Comparison of ENCODE assay signal across 8 mouse cellular contexts in the genomic region with DNA sequence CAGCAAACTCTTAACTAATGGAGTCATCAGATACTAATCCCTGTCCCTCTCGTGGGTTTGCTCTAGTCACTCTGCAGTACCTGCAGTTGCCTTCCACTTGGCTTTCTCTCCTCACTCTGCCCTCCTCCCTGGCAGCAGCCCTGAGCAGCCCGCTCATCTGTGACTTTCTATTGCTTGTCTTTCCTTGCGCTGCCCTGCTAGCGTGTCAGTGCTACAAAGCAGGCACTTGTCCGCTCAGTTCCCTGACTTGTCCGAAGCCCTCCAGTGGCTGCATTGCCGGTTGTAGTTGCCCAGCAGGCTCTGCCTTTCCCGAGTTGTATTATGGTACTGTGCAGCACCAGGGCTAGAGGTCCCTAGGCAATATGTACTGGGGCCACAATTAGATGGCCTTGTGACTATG.
A peak's percentile ranks its signal among the peaks of the same experiment; 100 is the strongest.
DNase-seq lines count a peak whose midpoint lies in the region; ATAC-seq lines count a peak whose summit lies in the region.

No protein-coding gene starts in this region.

- no peak overlapping the region for H3K27ac ChIP-seq in forebrain, embryonic 12.5 days
- H3K27ac ChIP-seq in forebrain, embryonic 16.5 days (ENCODE audit: low read length): no peak overlapping the region
- H3K27ac ChIP-seq in kidney, embryonic 14.5 days (ENCODE audit: low read depth, low read length): no peak overlapping the region

- DNase-seq in urinary bladder, postnatal 14 days (ENCODE audit: low spot score): peak; percentile 36
- DNase-seq in urinary bladder, postnatal 36 days (ENCODE audit: low spot score in 2 of 2): no peak
- no peak for DNase-seq in heart, postnatal 4 days
- DNase-seq in right cerebral cortex, postnatal 25 days: no peak

- no peaks in the 10 kb centered on the region for H3K27me3 ChIP-seq in forebrain, embryonic 12.5 days
- H3K27me3 ChIP-seq in forebrain, embryonic 16.5 days (replicated peaks; ENCODE audit: control insufficient read depth, insufficient read depth, low read length): no peaks in the 10 kb centered on the region
- H3K27me3 ChIP-seq in kidney, embryonic 14.5 days (ENCODE audit: control insufficient read depth, insufficient read depth, low read length): no peaks in the 10 kb centered on the region

- no peaks in the 10 kb centered on the region for H3K9me3 ChIP-seq in forebrain, embryonic 12.5 days
- no peaks in the 10 kb centered on the region for H3K9me3 ChIP-seq in forebrain, embryonic 16.5 days (ENCODE audit: control insufficient read depth, low read length)
- H3K9me3 ChIP-seq in kidney, embryonic 14.5 days (ENCODE audit: control insufficient read depth, low read length): no peaks in the 10 kb centered on the region

- ATAC-seq in forebrain, embryonic 12.5 days (ENCODE audit: low FRiP score): 0 out of 2 replicates have a peak, but pooled peaks have one; percentile 12
- ATAC-seq in forebrain, embryonic 16.5 days: no peak
- ATAC-seq in kidney, embryonic 14.5 days (ENCODE audit: low FRiP score, low TSS enrichment): peak; percentile 70
- ATAC-seq in granulocyte monocyte progenitor cell, adult 5-6 weeks (replicated peaks; ENCODE audit: poor library complexity, severe bottlenecking): no peak

- H3K36me3 ChIP-seq in forebrain, embryonic 12.5 days (replicated peaks): no peaks in the 10 kb centered on the region
- no peaks in the 10 kb centered on the region for H3K36me3 ChIP-seq in forebrain, embryonic 16.5 days (ENCODE audit: control insufficient read depth, insufficient read depth)
- H3K36me3 ChIP-seq in kidney, embryonic 14.5 days (ENCODE audit: control insufficient read depth, insufficient read depth, low read length): no peaks in the 10 kb centered on the region

- peaks cover 62% of the 10 kb centered on the region for H3K4me1 ChIP-seq in forebrain, embryonic 12.5 days
- peaks cover 76% of the 10 kb centered on the region for H3K4me1 ChIP-seq in forebrain, embryonic 16.5 days (replicated peaks; ENCODE audit: control insufficient read depth, insufficient read depth, low read length)
- peaks cover 23% of the 10 kb centered on the region for H3K4me1 ChIP-seq in kidney, embryonic 14.5 days (ENCODE audit: control insufficient read depth, insufficient read depth, low read length)

- no peak overlapping the region for H3K9ac ChIP-seq in forebrain, embryonic 12.5 days
- H3K9ac ChIP-seq in forebrain, embryonic 16.5 days (replicated peaks; ENCODE audit: low read depth, low read length): no peak overlapping the region
- H3K9ac ChIP-seq in kidney, embryonic 14.5 days (ENCODE audit: low read depth, low read length): no peak overlapping the region

- no peak overlapping the region for H3K4me3 ChIP-seq in forebrain, embryonic 12.5 days (replicated peaks)
- H3K4me3 ChIP-seq in forebrain, embryonic 16.5 days (replicated peaks; ENCODE audit: low read length): no peak overlapping the region
- H3K4me3 ChIP-seq in kidney, embryonic 14.5 days (ENCODE audit: low read length): no peak overlapping the region

- WGBS in forebrain, embryonic 12.5 days: 34% methylated on average over 8 of the region's 8 CpGs
- WGBS in forebrain, embryonic 16.5 days: 30% methylated on average over 8 of the region's 8 CpGs
- 41% methylated on average over 8 of the region's 8 CpGs for WGBS in kidney, embryonic 14.5 days

- no peak overlapping the region for H3K4me2 ChIP-seq in forebrain, embryonic 12.5 days
- no peak overlapping the region for H3K4me2 ChIP-seq in forebrain, embryonic 16.5 days (ENCODE audit: low read length)
- no peak overlapping the region for H3K4me2 ChIP-seq in kidney, embryonic 14.5 days (replicated peaks; ENCODE audit: low read depth, low read length)

Comparison
In these comparisons a context has a peak if more than half of its experiments do, and no peak if none do; other contexts are left out.
1. ATAC-seq: peak in forebrain, embryonic 12.5 days (single experiment) and kidney, embryonic 14.5 days (single experiment); none in forebrain, embryonic 16.5 days (single experiment) and granulocyte monocyte progenitor cell, adult 5-6 weeks (single experiment).